Mouse (Mus musculus): Measurements from ENCODE around the gene Rbx1.

The Rbx1 gene

GRCm38 (mm10) chr15:81485483-81485882 lies 19.4 kb downstream of the Rbx1 start:
- no peak for DNase-seq

- DNase-seq, result no peak
These were observed 37.4 kb downstream of the Rbx1 start for GRCm38 (mm10) chr15:81503466-81503865.

GRCm38 (mm10) chr15:81503995-81504394 lies 37.9 kb downstream of the Rbx1 start:
- no peak for DNase-seq

- peak; percentile 30 to 47 for DNase-seq
These were observed 41.1 kb downstream of the Rbx1 start for GRCm38 (mm10) chr15:81507201-81507600.

- DNase-seq, result no peak
These were observed 44.5 kb downstream of the Rbx1 start for GRCm38 (mm10) chr15:81510621-81511020.

- DNase-seq, result peak; percentile 30 to 58
These were observed 45.6 kb downstream of the Rbx1 start for GRCm38 (mm10) chr15:81511601-81512261.

- DNase-seq, result peak; percentile 77 to 88
These were observed 48.2 kb downstream of the Rbx1 start for GRCm38 (mm10) chr15:81514111-81514971.

- no peak for DNase-seq
These were observed 49.1 kb downstream of the Rbx1 start for GRCm38 (mm10) chr15:81515221-81515620.

- no peak for DNase-seq
These were observed 51.9 kb downstream of the Rbx1 start for GRCm38 (mm10) chr15:81518031-81518430.

GRCm38 (mm10) chr15:81518761-81519160 lies 52.7 kb downstream of the Rbx1 start:
- no peak for DNase-seq

GRCm38 (mm10) chr15:81522036-81522751 lies 56.1 kb downstream of the Rbx1 start:
- peak; percentile 53 to 68 for DNase-seq

GRCm38 (mm10) chr15:81522761-81523168 lies 56.7 kb downstream of the Rbx1 start:
- no peak for DNase-seq

- DNase-seq, result peak; percentile 95 to 96
These were observed 57.2 kb downstream of the Rbx1 start for GRCm38 (mm10) chr15:81523169-81523871.

- DNase-seq, result no peak
These were observed 57.8 kb downstream of the Rbx1 start for GRCm38 (mm10) chr15:81523901-81524300.

Data from thymus, adult 18-20 months (tissue).